Mouse (Mus musculus): ENCODE results near the gene Pex10. TPM values are rescaled to one million over a fixed set of nuclear protein-coding genes. Genes with fewer than 3 reads are reported as not detected.

The Pex10 gene
- 10 to 100 TPM; 18.4 to 23.7 TPM for total RNA-seq (2021)

DNA sequence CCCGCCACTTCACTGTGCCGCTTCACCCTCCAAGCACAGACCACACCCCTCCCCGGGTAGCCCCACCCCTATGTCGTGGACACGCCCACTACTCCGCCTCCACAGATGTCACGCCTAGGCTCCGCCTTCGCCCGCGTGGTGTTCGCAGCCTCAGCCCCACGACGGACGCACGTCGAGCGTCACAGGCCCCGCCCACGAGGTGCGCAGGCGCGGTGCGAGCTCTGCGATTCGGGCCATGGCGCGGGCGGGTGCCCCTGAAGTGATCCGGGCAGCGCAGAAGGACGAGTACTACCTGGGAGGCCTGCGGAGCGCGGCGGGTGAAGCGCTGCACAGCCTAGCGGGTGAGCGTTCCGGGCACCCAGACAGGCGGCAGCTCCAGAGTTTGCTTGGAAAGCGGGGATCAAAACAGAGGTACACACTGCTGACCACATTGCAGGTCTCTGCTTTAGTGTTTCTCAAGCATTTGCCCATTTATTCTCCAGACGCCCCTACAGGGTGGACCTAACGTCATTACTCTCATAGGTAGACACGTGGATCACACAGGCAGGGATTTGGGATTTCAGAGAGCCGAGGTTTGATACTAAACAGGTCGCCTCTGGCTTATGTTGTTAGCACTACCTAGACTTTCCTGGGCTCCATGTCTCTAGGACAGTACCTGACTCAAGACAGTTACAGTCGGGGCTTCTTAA, at the start of gene Pex10:
Pex10 (plus strand) TSS at position 183 of the 689 bp plus-strand sequence.
- peak; percentile 97 to 98 for DNase-seq
- intact Hi-C loops (cut with DNase I) = loop anchor here (1.0 to 5.0 kb wide), 3 partner anchors 86 to 189 kb away; no protein-coding TSS in a partner anchor

DNA sequence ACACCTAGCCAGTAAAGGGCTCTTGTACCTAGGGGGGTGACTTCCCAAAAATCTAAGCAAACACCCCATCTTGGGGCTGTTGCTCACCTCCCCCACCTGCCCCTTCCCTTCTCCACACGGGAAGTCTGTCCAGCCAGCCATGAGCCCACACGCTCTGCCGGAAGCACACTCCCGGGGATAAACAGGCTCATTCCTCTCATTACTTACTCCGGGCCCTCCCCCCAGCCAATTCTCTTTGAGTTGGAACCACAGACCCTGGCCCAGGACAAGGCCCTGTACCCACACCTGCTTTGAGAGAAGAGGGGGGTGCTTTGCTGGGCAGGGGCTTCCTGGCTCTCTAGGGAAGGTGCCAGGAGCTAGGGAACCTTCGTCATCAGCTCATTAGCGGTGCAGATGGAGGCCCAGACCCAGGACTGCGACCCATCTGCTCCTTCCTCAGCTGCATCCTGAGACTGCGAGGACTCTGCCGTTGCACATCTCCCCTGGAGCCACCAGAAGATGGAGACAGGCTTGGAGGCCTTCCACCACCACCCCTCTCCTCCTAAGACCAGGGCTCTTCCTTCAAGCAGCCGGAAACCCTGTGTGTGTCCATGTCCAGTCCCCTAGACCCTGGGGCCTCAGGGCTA, 49.5 kb upstream of the Pex10 start:
- intact Hi-C loops (cut with DNase I) = no loop called here
- DNase-seq = no peak

DNA sequence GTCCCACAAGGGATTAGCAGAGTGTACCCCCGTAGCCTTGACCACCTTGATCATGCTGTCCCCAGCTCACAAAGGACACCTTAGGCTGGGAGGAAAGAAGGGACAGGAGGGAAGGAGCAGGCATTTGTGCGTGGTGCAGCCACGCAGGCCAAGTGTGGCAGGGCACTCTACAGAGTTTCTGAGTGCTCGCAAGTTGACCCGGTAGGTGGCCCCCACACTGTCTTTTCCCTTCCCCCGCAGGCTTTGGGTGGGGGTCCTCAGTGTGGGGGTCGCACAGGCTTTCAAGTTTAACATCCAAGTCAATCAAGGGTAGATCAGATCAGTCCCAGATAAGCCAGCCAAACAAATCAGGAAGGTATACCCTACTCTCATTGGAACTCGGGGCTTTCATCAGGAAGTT, 48.8 kb upstream of the Pex10 start:
- no peak for DNase-seq
- intact Hi-C loops (cut with DNase I) = no loop called here

DNA sequence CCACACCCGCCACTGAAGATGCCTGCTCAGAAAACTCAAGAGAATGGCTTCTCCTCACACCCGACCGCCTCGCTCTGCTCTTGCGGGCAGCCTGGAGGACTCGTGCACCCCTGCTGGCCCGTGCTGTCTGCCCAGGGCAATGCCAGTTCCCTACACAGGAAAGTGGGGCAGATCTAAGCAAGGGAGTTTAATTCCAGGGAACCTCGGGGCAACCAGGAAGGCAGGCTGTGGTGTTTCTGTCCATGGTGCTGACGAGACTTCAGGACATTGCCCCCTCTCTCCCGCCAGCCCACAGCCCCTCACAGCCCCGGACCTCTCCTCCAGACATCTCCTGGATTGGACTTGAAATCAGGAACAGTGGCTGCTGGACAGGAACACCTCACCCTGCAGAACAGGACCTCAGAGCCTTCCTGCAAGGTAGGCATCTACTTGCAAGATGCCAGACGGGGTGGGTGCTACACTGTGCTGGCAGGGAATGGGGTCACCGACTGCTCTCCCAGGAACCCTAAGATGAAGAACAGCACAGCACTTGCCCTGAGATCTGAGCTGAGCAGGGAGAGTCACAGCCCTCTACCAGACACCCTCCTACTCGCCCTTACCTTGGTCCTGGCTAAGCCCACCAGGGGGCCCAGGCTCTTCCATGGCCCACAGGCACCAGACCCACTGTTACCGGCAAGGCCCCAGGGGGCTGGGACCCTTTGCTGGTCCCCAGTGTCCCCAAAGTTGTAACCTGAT, 48.0 kb upstream of the Pex10 start:
- peak; percentile 31 to 61 for DNase-seq
- intact Hi-C loops (cut with DNase I) = no loop called here

DNA sequence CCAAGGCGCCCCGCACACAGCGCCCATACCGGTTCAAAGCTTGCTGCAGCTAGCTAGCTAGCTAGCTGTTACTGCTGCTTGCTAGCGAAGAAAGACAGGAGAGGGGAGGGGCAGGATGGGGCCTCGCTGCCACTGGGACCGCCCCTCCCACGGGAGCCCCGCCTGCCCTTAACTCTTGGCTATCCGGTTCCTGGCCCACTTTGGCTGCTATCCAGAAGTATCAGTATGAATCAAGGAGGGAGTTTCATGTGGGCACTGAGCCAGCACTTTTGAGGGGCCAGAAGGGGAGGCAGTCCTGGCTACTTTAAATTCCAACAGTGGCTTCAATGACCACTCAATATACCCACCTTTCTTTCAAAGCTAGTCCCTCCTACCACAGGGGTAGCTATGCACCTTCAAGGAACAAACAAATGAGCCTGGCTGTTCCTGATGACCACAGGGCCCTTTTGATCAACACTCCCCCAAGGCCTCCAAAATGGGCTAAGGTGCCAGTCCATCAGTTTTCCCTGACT, 47.4 kb upstream of the Pex10 start:
- intact Hi-C loops (cut with DNase I) = no loop called here
- DNase-seq = peak in 1 of 2 experiments; percentile 8

DNA sequence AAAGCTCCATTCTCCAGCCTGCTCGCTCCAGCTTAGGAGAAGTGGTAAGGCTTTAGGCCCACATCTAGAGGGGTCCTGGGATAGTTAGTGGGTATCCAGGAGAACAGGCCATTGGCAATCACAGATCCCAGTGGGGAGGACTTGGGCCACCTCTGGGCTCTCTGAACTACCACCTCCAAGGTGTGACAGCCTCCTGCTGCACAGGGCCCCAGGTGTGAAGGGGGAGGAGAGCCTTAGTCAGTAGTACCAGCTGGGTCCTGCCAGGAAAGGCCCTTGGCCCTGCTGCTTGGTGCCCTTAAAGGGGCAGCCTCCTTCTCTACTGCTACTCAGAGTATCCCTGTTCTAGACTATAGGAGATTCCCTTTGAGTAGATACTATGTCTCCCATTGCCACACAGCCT, 46.7 kb upstream of the Pex10 start:
- intact Hi-C loops (cut with DNase I) = no loop called here
- no peak for DNase-seq

DNA sequence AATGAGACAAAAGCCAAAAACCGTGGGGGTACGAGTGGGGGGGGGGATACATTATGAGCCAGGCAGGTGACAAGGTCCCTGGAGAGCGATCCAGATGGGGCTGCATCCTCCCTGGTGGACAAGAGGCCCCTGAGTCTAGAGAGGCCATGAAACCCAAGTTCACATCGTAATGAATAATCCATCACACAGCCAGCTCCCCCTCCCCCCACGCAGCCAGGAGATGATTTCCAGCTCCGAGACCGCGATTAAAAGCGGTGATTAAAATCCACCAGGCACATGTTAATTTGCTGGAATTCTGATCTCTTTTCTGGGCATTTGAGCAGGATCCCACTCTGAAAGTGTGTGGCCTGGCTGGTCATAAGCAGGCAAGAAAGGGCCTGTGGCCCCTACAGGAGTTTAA, 46.0 kb upstream of the Pex10 start:
- no peak for DNase-seq
- intact Hi-C loops (cut with DNase I) = no loop called here

DNA sequence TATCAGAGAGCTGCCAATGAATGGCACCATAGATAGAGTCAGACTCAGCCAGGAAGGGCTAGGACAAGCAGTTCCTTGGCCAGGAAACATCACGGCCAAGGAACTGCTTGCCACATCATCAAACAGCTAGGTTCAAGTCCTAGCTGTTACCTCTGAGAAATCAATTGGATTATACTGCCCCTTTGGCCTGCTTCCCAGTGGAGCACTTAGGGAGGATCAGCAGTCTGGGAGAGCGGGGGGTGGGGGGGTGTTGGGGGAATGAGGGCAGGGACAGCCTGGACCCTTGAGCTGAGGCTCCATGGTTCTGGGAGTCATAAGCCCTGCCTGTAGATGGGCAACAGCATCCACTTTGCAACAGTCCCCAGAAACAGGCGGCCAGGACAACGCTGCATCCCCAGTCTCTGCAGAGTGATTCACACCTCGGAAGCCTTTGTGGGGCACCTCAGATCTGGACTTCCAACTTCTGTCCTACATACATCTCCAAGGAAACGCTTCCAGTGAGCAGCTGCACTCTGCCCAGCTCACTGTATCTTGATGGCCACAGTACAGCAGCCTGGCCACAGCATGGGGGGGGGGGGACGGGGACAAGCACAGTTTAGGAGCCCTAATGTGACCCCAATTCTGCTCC, 44.5 kb upstream of the Pex10 start:
- intact Hi-C loops (cut with DNase I) = no loop called here
- no peak for DNase-seq

DNA sequence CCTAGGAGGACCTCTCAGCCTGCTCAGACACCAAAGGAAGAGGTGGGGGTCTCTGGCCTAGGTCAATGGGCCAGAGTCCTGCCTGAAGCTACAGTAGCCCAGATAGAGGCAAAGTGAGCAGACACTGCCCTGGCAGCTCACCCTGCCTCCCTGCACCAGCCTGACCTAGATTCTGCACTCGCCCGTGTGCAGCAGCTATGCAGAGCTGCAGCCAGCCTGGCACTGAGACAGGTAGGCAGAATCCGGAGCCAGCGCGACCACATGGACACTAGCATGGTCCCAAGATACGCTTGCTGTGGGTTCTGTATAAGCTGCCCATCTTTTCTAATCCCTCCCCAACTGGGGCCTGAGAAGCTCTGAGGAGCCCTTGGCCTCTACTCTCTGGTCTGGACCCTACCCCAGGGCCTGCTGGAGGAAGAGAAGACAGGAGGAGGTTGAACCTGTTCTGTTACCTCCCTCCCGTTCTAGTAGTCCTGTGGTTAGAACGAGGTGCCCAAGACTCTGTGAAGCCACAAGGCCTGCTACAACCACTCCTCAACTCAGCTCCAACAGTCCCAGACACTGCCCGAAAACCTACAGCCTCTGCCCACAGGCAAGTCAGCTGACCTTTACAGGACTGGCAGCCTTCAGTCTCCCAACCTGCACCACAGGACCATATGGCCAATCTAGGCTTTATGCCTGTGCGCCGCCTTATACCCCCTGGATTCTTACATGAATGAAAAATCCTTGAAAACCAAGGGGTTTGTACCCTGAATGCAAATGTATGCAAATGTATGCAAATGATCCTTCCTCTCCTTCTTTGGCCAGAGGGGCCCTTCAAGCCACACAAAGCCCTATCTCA, 42.4 kb upstream of the Pex10 start:
- intact Hi-C loops (cut with DNase I) = no loop called here
- no peak for DNase-seq

DNA sequence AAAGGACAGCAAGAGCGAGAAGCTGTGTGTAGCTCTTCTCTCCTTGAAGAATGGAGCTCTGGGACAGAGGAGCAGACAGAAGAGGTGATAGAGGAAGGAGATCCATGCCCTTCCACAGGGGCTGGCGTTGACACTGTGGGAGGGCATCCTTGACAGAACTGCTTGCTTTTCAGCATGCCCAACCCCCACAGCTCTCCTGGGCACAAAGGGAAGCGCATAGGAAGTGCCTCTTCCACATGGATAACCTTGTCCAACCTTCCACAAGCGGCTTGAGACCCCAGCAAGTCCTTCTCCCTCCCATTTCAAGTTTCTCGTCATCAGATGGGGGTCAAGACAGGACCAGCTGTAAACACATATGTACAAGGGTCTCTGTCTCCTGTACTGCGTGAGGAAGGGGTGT, 33.7 kb upstream of the Pex10 start:
- intact Hi-C loops (cut with DNase I) = no loop called here

DNA sequence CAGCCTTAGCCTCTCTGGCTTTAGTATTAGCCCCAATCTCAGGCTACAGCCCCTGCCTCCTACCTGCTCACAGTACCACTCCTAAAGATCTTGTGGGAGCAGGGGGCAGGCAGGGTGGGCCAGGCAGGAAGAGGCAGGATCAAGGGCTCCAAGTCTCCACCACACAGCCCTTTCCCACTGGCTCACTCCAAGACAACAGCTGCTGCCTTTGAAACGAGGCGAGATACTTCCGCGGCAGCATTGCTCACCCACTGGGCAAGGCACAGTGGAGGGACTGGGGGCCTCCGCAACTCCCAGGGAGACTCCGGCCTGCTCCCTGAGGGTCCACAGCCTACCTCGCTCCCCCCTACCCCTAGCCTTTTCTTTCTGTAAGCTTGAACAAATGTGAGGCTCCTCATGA, 32.6 kb upstream of the Pex10 start:
- no peak for DNase-seq
- intact Hi-C loops (cut with DNase I) = no loop called here

More for the DNA sequence above, 33.7 kb upstream of the Pex10 start:
- DNase-seq = no peak

DNA sequence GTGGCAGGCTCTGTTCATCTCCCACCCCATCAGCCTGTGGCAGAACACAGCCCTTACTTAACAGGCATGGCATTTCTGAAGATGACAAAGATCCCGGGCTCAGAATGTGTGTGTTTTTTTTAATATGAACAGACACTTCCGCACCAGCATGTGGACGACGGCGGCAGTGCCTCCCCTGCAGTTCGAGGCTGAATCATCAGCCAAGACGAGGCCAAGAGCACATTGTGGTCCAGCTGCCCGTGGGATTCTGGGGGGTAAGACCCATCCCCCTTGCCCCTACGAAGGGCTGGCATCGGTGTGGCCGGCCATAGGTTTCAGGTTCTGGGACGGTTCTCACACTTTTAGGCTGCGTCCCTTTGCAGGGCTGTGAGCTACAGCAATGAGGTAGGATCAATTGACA, 32.0 kb upstream of the Pex10 start:
- no peak for DNase-seq
- intact Hi-C loops (cut with DNase I) = no loop called here

DNA sequence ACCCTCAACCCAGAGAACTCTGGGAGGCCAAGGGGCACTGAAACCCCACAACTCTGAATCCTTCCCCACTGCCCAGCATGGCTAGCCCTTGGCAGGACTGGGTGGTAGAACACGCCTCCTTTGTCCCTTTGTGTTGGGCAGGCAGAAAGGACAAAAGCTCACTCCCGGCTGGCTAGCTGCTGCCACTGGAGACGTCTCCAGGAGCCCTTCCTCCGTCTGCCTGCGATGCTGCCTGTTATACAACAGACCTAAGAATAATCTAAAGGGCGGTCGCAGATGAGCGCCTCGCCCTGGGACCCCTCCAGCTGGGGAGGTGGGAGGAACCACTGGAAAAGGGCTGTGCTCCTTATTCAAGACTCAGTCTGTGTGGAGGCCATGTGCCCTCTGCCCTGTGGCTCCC, 26.6 kb upstream of the Pex10 start:
- intact Hi-C loops (cut with DNase I) = no loop called here
- no peak for DNase-seq

DNA sequence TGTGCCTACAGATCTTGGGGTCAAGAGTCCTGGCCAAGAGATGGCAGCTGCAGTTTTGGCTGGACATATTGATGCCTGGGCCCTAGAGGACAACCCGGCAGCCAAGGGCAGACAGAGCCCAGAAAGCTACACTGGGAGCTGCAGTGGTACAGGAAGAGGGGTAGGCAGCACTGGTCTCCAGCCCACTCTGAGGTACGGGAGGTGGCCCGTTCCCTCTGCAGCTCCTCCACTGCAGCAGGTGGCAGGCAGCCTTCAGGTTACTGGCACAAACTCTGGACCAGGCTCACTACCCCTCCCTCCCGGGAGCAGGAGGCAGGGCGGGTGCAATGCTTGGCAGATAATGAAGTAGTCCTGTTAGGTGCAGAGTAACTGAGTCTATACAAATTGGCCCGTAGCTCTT, 26.1 kb upstream of the Pex10 start:
- intact Hi-C loops (cut with DNase I) = no loop called here
- no peak for DNase-seq

DNA sequence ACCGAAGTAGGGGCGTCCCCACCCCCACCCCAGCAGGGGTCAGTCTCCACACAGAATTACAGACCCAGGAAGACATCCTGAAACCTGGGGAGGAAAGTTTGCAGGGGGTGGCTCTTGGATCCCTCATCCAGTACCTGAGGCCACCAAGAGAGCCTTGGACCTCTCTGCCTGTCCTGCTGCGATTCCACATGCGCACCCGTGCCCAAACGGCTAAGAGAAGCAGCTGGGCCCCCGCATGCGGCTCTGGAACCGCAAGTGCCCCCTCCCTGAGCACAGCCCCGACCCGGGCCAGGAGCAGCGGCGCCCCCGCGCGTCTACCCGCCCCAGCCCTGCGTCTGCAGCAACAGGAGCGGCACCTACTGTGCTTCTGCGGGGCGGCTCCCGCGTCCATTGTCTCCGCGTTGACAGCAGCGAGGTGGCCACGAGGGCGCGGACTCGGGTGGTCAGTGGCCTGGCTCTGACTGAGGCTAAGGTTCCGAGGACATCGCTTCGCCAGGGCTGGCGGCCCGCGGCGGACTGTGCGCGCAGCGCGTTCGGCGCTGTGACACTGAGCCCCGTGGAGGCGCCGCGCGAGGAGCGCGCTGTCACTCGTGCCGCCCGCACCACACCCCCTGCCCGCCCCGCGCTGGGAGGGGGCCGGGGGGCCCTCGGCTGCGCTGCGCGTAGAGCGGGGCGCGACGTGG, 24.1 kb upstream of the Pex10 start:
- intact Hi-C loops (cut with DNase I) = no loop called here
- DNase-seq = no peak

DNA sequence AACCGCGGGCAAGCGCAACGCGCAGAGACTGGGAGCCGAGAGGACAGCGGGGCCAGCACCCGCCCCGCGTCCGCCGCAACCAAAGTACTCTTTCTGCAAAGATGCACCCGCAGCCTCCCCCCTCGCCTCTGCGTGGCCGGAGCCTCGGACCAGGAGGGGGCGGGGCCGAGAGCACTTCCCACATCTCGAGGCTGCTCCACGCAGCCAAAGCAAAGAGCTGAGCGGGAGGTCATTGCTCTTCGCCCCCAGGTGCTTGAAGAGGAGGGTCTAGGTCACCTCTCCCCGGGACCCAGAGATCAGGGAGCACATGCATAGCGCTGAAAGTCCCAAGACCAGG, 23.6 kb upstream of the Pex10 start:
- no peak for DNase-seq
- intact Hi-C loops (cut with DNase I) = no loop called here

DNA sequence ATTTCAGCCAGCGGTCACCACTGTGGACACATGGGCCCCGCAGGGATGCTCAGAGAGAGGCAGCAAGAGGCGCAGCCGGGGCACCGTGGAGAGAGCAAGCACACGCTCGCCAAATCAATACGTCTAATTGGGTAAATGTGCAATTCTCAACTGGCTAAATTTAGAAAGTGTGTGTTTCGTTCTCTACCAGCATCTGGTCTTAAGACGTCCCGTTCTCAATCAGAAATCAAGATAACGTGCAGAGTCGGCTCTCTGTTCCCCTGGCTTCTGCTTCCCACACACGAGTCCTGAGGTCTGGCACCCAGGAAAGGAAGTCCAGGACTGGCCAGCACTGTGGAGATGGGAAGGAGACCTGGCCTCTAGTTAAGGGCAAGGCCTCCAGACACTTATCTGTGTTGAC, 20.2 kb upstream of the Pex10 start:
- intact Hi-C loops (cut with DNase I) = no loop called here
- DNase-seq = no peak

DNA sequence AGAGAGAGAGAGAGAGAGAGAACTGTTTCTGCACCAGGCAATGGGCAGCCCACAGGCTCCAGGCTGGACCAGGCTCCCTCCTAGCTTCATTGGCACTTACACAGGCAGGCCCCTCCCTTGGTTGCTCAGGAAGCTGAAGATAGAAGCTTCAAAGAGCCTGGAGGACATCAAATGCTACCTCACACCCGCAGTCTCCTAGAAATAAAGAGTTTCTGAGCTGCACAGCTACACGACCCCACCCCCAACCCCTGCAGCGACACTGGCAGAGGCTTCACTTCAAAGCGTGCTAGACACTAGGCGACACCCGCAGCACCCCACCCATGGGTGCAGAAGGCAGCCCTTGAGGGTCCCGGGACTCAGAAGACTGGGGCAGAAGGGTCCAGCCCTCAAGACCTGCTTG, 16.7 kb upstream of the Pex10 start:
- intact Hi-C loops (cut with DNase I) = no loop called here

DNA sequence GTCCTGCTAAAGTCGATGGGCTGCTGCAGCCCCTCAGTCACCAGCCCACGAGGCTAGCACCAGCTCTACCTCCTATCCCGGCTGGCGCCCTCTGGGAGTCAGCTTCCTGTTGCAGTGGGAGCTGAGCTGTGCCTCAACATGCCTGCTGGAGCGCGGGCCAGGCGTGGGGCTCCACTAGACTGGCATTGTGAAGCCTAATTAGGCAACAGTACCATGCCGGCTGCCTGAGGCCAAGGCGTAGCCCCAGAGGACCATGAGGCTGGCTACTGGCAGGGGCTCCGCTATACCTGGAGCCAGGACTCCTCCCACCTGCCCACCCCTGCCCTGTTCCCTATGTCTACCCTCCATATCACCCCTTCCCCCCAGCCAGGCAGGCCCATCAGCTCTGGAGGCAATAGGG, 10.1 kb upstream of the Pex10 start, which contains the start of gene Plch2:
Plch2 (minus strand) TSS at position 61 of the 400 bp plus-strand sequence.
- DNase-seq = no peak
- intact Hi-C loops (cut with DNase I) = no loop called here

More for the DNA sequence above, 16.7 kb upstream of the Pex10 start:
- DNase-seq = no peak

DNA sequence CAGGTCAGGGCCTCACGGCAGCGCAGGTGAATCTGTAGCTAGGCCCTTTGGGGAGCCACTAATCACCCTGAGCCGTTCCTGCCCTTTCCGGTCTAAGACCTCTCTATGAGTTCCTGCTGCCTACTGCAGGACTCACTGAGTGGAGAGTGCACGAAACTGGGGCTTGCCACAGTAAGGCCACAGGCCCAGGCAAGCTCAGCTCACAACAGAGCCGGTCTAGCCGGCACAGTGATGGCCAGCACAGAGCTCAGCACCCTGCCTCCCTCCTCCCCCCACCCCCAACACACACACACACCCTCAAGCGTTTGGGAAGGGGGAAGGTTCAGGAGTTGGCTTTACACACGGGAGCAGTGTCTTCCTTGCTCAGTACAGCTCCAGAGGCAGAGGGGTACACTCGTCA, 8.5 kb upstream of the Pex10 start:
- no peak for DNase-seq
- intact Hi-C loops (cut with DNase I) = no loop called here

All from heart, postnatal 10 days (tissue).